Mouse (Mus musculus) embryo, embryonic 11 days (tissue): ENCODE measurements around the gene Jmjd1c.

Source experiments
- DNase-seq: peaks from one replicate; pipeline ENCODE4 v3.0.0-alpha.2; 2015

The Jmjd1c gene

DNA sequence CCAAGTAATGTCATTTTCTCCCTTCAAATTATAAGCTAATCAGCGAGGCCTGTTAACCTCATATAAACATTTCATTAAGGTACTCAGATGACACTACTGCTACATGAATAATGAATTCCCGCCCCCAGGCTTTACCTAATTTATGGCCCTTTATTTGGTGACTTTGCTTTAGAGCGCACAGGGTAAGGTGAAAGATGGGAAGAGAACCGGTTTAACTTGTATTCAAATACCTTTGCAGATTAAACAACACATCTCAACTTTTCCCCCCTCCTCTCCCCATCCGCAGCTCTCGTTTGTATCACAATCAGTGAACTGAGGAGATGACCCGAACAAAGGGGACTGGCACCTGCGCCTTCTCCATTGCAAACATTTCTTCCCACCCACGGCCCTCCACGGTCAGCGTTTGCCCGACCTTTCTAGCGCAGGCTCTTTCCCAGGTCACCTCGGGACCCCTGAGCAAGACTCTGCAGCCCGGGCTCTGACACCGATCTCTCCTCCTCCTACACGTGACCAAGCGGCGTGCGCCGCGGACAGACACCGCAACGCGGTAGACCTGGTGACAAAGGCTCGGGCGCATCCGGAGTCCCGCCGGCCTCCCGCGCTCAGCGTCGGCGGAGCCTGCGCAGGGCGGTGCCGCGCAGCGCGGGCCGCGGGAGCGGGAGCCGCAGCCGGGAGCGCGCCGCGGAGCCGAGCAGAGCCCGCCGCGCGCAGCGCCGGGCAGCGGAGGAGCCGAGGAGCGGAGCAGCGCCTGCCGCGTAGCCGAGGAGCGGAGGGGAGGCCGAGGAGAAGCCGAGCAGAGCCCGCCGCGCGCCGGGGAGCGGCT, at the start of gene Jmjd1c:
Gene Jmjd1c, plus strand, starts transcription at position 328 of the 823 bp plus-strand sequence.
- DNase-seq = peak; percentile 94

DNA sequence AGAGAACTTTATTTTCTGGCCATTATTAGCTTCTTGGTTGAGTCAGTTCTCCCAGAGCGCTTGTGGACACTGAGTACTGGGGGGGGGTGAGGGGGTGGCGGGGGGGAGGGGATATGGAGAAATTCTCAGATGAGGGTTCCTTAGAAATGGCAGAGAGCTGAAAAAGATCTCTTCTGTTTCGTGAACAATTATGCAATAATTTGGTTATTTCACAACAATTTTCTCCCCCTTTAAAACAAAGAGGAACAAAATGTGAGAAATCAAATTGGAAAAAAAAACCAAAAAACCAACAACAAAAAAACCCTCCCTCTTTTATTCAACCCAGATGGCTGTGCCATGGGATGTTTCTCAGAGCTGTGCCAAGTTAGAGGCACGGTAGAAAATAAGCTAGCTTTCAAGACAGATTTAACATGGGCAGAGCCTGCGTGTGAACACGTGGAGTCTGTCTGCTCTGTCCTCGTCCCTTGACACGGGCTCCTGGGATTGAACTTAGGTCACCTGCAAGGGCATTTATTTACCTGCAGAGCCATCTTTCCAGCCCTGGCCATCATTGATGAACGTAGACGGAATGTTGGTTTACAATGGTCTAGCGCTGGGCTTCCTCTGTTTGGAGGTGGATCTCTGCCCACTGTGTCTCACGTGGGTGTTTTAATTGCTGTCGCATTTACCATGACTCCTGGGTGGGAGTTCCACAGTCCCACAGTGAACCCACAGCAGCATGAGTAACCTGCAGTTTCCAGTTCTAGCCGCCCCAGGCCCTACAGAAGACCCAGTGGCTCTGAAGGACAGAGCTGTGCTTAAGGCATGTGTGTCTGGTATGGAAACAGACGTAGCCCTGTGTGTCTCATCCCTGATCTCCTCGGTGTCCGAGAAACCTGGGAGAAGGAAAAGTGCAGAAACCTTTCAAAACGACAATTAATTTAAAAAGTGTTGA, 47.9 kb upstream of the Jmjd1c start:
- no peak for DNase-seq

- DNase-seq = no peak
Measured at GRCm38 (mm10) chr10:67048871-67049615, 46.9 kb upstream of the Jmjd1c start.

DNA sequence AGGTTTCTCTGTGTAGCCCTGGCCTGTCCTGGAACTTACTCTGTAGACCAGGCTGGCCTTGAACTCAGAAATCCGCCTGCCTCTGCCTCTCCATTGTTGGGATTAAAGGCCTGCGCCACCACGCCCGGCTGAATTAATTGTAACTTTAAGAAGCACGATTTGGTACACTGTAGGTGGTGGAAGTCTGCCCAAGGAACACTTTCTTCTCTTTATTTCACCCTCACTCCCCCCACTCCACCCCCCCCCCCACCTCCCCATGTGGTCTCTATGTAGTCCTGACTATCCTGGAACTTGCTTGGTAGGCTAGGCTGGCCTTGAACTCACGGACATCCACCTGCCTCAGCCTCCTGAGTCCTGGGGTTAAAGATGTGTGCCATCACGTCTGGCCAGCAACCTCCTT, 46.3 kb upstream of the Jmjd1c start:
- DNase-seq = no peak

- no peak for DNase-seq
Measured at GRCm38 (mm10) chr10:67050766-67051165, 45.2 kb upstream of the Jmjd1c start.

- no peak for DNase-seq
Measured at GRCm38 (mm10) chr10:67051466-67051865, 44.5 kb upstream of the Jmjd1c start.

- no peak for DNase-seq
Measured at GRCm38 (mm10) chr10:67052429-67052828, 43.5 kb upstream of the Jmjd1c start.

DNA sequence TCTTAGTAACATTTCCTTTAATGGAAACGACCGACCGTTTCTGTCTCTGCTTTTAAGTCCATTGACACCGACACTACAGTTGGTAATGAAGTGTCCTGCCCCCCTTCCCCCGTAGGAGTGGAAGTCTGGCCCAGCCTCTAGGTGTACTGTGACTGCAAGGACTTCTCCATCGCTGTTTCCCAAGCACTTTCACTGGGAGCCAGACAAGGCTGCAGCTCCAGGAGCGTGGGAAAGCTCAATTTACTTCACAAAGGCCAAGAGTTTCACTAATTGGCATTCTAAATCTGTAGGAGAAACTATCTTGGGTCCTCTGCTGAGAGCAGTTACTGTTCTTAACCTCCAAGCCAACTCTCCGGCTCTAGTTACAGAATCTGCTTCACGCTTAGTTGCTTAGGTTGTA, 42.5 kb upstream of the Jmjd1c start:
- no peak for DNase-seq

DNA sequence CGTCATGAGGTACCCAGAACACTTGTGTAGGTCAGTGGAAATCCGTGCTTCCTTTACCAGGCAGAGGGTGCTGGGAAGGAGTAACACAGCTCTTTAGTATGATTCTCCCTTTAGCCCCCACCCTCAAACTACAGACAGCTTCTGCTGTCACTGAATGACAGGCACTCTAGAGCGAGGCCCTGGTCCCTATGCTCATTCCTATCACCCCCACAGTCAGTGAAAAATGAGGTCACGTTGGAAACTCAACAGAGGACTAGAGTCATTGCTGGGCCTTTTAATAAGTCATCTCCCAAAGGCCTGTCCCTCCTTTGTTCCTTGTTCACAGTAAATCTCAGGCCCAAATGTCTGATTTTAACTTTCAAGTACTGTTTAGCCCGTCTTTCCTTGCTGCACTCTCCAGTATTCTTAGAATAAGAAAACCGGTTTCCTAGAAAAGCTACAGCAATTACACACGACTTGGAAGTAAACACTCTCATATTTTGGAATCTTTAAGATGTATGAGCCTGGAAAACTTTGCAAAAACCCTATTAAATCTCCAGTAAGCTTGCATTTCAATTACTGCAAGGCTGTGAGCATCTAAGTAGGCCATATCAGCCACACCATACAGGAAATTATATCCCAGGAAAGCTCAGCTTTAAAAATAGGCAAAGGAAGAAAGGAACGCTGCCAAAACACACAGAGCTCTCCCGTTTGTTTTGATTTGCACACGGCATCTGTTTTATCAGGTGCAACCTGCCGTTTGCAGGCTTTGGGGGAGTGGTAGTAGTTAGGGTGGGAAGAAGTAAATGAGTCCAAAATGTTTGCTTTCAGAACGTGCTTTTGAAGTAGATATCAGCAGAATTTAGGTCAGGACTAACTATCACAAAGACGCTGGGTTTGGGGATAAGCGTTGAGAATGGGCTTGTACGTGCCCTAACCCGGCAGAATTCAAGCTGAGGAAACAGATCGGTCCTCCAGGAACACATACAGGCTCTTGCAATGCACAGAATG, 39.8 kb upstream of the Jmjd1c start:
- DNase-seq = no peak

DNA sequence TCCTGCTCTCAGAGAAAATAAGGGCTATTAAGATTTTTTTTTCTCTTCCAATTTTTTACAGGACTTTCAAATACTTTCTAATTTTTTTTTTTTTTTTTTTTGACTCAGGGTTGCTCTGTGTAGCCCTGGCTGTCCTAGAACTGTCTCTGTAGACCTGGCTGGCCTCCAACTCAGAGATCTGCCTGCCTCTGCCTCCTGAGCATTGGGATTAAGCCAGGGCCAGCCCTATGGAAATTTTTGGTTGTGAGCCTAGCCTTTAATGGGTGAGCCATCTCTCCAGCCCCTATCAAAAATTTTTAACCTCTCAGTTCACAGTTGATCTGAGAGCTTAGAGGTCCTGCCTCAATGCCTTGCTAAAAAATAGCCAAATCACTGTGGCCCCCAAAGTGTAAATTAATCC, 38.7 kb upstream of the Jmjd1c start:
- DNase-seq = no peak

DNA sequence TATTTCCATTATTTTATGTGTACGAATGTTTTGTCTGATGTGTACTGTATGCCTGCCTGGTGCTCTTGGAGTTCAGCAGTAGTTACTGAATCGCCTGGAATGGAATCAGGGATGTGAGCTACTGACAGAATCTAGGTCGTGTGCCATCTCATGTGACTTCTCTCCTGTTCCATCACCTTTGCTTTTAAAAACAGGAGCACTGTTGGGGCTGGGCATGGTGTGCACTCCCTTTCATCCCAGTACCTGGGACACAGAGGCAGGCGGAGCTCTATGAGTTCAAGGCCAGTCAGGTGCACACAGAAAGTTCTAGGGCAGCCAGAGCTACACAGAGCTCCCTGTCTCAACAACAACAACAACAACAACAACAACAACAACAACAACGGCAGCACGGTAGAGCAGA, 38.2 kb upstream of the Jmjd1c start:
- no peak for DNase-seq

DNA sequence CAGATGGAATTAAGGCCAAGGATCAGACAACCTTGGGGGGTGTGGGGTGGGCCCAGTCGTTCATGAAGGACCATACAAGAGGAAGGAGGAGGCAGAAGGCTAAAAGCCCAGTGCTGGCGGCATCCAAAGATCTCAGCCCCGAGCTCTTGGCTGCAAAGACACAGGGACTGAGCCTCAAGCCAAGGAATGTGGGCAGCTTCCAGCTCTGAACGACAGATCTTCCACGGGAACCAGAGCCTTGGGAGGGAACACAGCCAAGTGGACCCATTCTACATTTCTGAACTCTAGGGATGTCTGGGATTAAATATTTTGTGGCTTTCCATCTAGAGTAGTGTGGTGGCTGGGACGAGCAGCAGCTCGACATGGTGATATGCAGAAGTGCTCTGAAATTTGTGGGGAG, 37.6 kb upstream of the Jmjd1c start:
- no peak for DNase-seq

DNA sequence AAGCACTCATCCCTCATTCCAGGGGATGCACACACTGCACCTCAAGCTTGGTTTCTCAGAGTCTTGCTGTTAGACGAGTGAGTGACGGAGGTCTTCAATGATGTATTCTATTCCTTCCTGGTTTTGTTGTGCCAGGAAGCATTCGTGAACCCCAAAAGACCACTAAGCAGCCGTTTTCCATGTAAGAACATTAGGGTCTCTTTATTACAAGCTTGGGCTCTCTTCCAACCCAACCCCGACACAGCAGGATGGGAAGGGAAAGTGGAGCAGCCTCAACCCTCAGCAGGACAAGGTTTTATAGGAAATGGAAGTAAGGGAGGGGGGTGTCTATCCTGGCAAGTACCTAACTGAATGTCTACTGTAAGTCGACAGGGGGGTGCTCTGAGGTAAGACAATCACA, 37.2 kb upstream of the Jmjd1c start:
- DNase-seq = no peak

DNA sequence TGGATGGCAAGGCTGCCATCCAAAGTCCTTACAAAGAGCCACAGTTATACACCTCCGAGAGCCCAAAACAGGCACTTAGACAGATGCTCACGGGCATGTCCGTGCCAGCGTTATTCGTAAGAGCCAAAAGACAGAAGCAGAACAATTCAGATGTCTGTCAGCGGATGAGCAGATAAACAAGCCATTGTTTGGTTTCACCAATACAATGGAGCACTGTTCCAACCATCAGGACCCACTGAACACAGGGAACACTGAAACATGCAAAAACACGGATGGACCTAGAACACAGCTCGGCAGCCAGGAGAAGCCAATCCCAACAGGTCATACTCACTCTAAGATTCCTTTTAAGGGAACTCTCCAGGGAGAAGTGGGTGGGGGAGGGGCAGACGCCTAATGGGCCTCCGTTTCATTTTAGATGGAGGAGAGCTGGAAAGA, 34.5 kb upstream of the Jmjd1c start:
- DNase-seq = peak; percentile 66

DNA sequence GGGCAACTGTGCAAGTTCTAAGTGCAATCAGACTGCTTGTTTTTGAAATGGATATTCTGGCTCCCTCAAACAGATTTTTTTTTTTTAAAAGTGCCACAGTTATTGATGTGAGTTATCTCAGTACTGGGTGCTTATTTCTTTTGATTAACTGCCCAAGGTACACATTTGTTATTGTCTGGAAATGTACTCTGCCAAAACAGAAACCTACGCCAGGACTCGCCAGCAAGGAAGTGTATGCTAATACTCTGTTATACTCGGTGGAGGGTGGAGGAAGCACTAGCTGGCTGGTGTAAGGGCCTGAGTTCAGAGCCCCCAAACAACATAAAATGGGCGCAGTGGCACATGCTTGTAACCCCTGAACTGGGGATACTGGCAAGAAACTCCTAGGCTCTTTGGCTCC, 34.1 kb upstream of the Jmjd1c start:
- no peak for DNase-seq

- DNase-seq = no peak
Measured at GRCm38 (mm10) chr10:67065277-67065887, 30.5 kb upstream of the Jmjd1c start.

GRCm38 (mm10) chr10:67065927-67066326, 30.0 kb upstream of the Jmjd1c start:
- DNase-seq = no peak

DNA sequence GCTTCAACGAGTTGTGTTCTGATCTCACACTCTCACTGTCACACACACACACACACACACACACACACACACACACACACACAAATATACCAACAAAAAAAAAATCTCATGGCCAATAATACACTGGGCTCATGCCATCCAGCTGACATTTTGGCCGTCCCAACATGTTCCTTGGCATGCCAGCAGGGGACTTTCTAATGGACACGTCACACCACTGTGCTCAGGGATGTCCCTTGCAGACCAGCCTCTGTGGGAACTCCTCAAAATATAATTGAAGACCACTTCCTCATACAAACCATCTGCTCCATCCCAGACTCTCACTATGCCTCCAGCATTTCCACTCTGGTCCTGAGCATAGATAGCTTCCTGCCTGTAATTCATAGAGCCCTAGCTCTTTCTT, 29.5 kb upstream of the Jmjd1c start:
- DNase-seq = no peak

DNA sequence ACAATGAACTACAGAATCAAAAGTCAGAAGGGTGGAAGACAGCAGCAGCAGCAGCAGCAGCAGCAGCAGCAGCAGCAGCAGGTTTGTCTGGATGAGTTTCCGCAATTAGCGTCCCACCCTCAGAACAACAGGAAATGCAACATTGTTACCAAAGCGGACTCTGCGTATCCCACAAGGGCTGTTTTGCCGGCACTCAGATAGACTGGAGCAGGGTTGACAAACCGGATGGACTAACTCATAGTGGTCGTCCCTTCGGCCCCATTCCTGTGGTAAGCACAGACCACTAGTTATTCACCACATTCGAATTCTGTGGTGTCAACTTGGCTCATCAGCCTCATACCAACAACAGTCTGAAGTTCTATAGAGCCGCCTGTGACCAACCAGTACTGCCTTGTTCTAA, 26.9 kb upstream of the Jmjd1c start:
- DNase-seq = no peak

DNA sequence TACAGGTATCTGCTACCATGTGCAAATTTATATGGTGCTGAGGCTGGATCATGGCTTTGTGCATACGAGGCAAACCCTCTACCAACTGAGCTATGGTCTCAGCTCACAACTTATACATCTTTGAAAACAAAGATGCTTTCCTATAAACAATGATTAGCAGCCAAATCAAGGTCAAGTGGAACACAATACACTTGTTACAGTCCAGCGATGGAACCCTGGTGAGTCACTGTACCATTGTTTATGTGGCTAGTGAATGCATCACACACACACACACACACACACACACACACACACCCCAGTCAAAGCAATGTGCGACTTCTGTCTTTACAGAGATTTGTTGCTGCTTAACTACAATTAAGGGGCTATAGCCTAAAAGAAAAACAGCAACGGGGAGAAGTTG, 24.5 kb upstream of the Jmjd1c start:
- DNase-seq = no peak

DNA sequence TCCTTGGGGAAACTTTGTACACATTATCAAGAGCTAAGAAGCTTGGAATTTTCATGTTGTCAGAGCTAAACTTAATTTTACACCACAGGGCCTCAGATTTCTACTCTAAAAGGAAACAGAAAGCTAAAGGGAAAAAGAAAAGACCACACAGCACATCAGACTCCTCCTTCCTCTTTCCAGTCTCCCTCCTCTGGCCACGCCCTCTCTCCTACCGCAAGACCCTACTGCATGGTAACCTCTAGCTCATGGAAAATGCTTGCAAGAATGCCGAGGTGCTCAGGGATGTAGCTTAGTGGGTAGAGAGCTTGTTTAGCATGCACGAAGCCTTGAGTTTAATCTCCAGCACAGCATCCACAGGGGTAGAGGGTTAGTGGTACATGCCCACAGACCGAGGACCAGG, 24.0 kb upstream of the Jmjd1c start:
- DNase-seq = no peak
